Mouse (Mus musculus) heart, embryonic 11.5 days (tissue): ENCODE measurements around the gene Rnasek. TPM values are rescaled to one million over a fixed set of nuclear protein-coding genes. Genes with fewer than 3 reads are reported as not detected.
A peak's percentile ranks its signal among the peaks of the same experiment; 100 is the strongest.

Experiments
- ATAC-seq: fragments of 200-750 bp; cut with Nextera tagmentation; replicated peaks from 2 replicates; pipeline ENCODE4 v1.8.0; 2017; ENCODE audit warnings: moderate library complexity; ENCODE audit not compliant: insufficient number of reproducible peaks, low FRiP score, low TSS enrichment
- H3K27ac ChIP-seq: fragments of 300-500 bp; sonication (generic); 2 replicates; pipeline ENCODE4 v1.5.1; 2014; ENCODE audit warnings: mild to moderate bottlenecking, low read depth, low read length
- H3K27me3 ChIP-seq: fragments of 300-500 bp; sonication (generic); 2 replicates; pipeline ENCODE4 v1.6.1; 2014; ENCODE audit warnings: mild to moderate bottlenecking, low read length, mixed read lengths; ENCODE audit not compliant: control insufficient read depth, insufficient read depth
- H3K36me3 ChIP-seq: fragments of 300-500 bp; sonication (generic); 2 replicates; pipeline ENCODE4 v1.6.1; 2014; ENCODE audit warnings: mild to moderate bottlenecking, low read length, moderate library complexity, mixed read lengths; ENCODE audit not compliant: control insufficient read depth, insufficient read depth
- H3K4me1 ChIP-seq: fragments of 300-500 bp; sonication (generic); 2 replicates; pipeline ENCODE4 v1.6.1; 2014; ENCODE audit warnings: low read length; ENCODE audit not compliant: control insufficient read depth, insufficient read depth
- H3K4me2 ChIP-seq: fragments of 300-500 bp; sonication (generic); 2 replicates; pipeline ENCODE4 v1.6.1; 2014; ENCODE audit warnings: mild to moderate bottlenecking, moderate library complexity
- H3K4me3 ChIP-seq: fragments of 300-500 bp; sonication (generic); 2 replicates; pipeline ENCODE4 v1.5.1; 2014; ENCODE audit warnings: low read depth, low read length
- H3K9ac ChIP-seq: fragments of 300-500 bp; sonication (generic); 2 replicates; pipeline ENCODE4 v1.6.1; 2014; ENCODE audit warnings: mild to moderate bottlenecking, low read depth, low read length, moderate library complexity
- H3K9me3 ChIP-seq: fragments of 300-500 bp; sonication (generic); replicated peaks from 2 replicates; pipeline ENCODE4 v1.6.1; 2016; ENCODE audit warnings: low read length; ENCODE audit not compliant: control insufficient read depth
- WGBS: fragments of 180-500 bp; shearing (Covaris S2); extraction: QIAGEN DNeasy Blood & Tissue Kit; methylation state at CpG from one replicate; pipeline ENCODE4 v1.1.7; 2014; ENCODE audit not compliant: insufficient replicate concordance; 5-methylcytosine and 5-hydroxymethylcytosine counted together
- polyA plus RNA-seq: library from polyadenylated mRNA; unstranded; fragments of >200 nt; fragmentation: Nextera tagmentation; extraction: Ambion mirVana; gene quantifications from 2 replicates; pipeline ENCODE4 v1.2.1, GENCODE M21; 2014

The Rnasek gene
- polyA plus RNA-seq, 1 experiment from 2014 or later = 183 TPM

DNA sequence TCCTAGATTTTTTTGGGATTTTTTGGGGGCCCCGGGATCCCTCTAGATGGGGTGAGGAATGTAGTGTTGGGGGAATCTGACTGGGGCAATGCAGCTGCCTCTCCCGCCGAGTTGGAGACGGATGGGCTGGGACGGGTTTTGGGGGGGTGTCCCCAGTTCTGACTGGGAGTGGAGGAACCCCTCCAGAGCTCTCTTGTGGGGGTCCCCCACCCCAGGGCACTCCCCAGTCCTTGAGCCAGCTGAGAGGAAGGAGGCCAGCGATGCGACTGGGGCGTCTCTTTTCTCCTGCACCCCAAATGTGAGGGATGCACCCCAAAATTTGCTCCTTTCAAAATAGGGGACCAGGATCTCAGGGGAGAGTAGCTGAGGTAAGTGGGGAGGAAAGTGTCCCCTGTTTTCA is 6.6 kb downstream of the Rnasek start:
- H3K27me3 ChIP-seq = peaks cover 25% of the 10 kb centered on the region
- H3K4me3 ChIP-seq = peak overlapping the region; percentile 49
- no peaks in the 10 kb centered on the region for H3K9me3 ChIP-seq
- peak overlapping the region; percentile 76 for H3K9ac ChIP-seq
- H3K27ac ChIP-seq = no peak overlapping the region
- ATAC-seq = no peak
- WGBS = 37% methylated on average over 8 of the region's 8 CpGs
- H3K4me2 ChIP-seq = peak overlapping the region; percentile 76
- peaks cover 37% of the 10 kb centered on the region for H3K4me1 ChIP-seq
- H3K36me3 ChIP-seq = 0 out of 2 replicates have a peak, but pooled peaks cover 2% of the 10 kb centered on the region

DNA sequence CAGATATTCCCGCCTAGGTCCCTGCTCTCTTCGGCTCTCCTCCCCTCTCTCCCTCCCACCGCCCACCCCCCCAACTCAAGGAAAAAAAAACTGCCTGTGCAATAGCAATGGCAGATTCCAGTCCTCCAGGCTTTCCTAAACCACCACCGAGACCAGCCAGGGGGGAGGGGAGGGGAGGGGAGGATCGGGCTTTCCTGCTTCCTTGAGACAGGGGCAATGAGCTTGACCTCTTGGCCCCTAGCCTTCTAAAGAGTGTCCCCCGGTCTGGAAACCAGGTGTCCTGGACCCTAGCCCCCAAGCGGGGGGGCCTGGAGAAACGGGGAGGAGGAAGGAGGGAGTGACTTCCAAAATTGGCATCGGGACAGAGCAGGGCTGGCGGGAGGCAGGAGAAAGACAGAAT is 7.1 kb downstream of the Rnasek start:
- 0 out of 2 replicates have a peak overlapping the region, but pooled peaks have one; percentile 15 for H3K27ac ChIP-seq
- peaks cover 30% of the 10 kb centered on the region for H3K27me3 ChIP-seq
- WGBS = 5% methylated on average over 9 of the region's 10 CpGs
- peak overlapping the region; percentile 49 for H3K4me3 ChIP-seq
- no peaks in the 10 kb centered on the region for H3K9me3 ChIP-seq
- peak overlapping the region; percentile 76 for H3K9ac ChIP-seq
- no peak for ATAC-seq
- H3K36me3 ChIP-seq = 0 out of 2 replicates have a peak, but pooled peaks cover 2% of the 10 kb centered on the region
- H3K4me1 ChIP-seq = peaks cover 42% of the 10 kb centered on the region
- peak overlapping the region; percentile 76 for H3K4me2 ChIP-seq

DNA sequence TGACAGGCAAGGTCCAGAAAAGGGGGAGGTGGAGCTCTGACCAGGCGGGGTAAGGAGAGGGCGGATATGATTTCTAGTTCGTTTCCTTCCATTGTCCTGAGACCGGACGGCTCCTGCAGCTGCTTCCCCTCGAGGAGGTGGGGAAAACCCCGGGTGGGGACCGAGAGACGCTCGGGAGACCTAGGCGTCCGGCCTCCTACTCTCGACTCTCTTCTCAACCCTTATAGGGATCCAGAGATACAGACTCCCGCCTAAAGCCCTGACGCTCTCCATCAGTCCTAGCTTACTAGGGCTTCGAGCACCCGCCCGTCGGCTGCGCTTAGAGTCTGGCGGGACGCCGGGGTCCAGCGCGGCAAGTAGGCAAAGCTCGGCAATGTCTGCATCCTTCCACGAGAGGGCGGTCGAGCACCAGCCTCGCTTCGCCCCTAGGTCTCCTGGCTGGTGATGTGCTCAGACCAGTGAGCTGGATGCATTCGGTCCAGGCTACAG is 9.4 kb downstream of the Rnasek start:
- Histone ChIP-seq H3K4me3 (peak overlapping the region; percentile 48), H3K27me3 (peaks cover 51% of the 10 kb centered on the region), H3K9ac (peak overlapping the region; percentile 75; the same call in 1 of the 2 replicates), H3K27ac (peak overlapping the region; percentile 93), H3K4me2 (peak overlapping the region; percentile 68), H3K9me3 (no peaks in the 10 kb centered on the region), H3K4me1 (peaks cover 44% of the 10 kb centered on the region), H3K36me3 (0 out of 2 replicates have a peak, but pooled peaks cover 2% of the 10 kb centered on the region)
- peak; percentile 47 for ATAC-seq
- WGBS = 1% methylated on average over 32 of the region's 32 CpGs

DNA sequence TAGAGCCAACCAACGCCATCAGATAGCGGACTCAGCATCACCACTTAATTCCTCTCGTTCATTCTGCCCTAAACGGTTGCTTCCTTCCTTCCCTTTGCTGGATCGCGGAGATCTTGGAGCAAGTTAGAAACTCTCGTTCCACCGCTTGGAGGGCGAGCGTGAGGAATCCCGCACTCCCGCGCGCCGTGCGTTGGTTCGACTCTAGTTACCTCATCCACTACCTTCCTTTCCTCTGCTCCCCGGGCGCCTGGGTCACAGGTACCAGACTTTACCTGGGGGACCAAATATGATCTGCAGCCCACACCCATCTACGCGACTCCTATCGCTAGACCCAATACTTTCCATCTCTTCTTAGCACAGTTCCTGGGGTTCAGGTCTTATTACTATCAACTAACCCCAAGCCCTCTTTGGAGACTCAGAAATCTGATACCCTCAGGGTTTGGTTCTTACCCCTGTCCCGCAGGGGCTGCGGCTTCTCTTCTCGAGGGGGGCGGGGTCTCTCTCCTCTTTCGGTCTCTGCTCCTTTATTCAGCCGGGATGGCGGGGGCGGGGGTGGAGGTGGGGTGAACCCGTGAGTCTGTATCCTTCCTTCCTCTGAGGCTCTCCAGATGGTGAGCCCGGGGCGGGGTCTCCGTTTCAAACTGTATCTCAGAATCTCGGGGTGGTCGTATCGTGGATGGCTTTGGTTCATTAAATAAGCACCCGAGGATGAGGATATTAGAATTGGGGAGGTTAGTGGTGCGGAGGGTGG is 10.2 kb downstream of the Rnasek start, which contains the start of gene Bcl6b:
Gene Bcl6b (minus strand): TSS at position 539 of the 751 bp plus-strand sequence.
- Histone ChIP-seq H3K4me2 (peak within 1 kb of the TSS; percentile 68), H3K9me3 (no peaks in the 10 kb centered on the region), H3K4me1 (peaks cover 44% of the 10 kb centered on the region), H3K4me3 (peak within 1 kb of the TSS; percentile 48), H3K27me3 (peaks cover 55% of the 10 kb centered on the region), H3K9ac (peak within 1 kb of the TSS; percentile 75), H3K27ac (peak within 1 kb of the TSS; percentile 93), H3K36me3 (no peaks in the 10 kb centered on the region)
- WGBS = 4% methylated on average over 39 of the region's 39 CpGs
- ATAC-seq = no peak

DNA sequence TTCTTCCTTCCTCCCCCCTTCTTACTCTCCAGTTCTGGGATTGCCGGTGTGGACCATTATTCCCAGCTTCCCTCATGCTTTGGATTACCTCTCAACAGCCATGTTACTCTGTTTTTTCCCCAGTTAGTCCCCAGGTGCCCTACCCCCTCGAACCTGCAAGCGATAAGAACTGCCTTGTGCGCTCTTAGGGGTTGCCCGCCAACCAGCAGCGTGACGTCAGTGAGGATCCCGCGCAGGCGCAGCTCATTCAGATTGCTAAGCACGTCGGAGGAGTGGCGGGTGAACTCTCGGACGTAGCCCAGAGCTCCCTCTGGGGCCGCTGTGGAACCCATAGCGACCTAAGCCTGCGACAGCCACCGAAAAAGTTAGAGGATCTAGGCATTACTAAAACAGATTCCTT is 10.8 kb downstream of the Rnasek start:
- H3K27ac ChIP-seq = peak overlapping the region; percentile 93
- no peaks in the 10 kb centered on the region for H3K9me3 ChIP-seq
- ATAC-seq = peak; percentile 74
- H3K4me3 ChIP-seq = peak overlapping the region; percentile 48
- H3K27me3 ChIP-seq = peaks cover 55% of the 10 kb centered on the region
- no peaks in the 10 kb centered on the region for H3K36me3 ChIP-seq
- 0% methylated on average over 19 of the region's 19 CpGs for WGBS
- peaks cover 44% of the 10 kb centered on the region for H3K4me1 ChIP-seq
- peak overlapping the region; percentile 75 for H3K9ac ChIP-seq
- peak overlapping the region; percentile 68 for H3K4me2 ChIP-seq

DNA sequence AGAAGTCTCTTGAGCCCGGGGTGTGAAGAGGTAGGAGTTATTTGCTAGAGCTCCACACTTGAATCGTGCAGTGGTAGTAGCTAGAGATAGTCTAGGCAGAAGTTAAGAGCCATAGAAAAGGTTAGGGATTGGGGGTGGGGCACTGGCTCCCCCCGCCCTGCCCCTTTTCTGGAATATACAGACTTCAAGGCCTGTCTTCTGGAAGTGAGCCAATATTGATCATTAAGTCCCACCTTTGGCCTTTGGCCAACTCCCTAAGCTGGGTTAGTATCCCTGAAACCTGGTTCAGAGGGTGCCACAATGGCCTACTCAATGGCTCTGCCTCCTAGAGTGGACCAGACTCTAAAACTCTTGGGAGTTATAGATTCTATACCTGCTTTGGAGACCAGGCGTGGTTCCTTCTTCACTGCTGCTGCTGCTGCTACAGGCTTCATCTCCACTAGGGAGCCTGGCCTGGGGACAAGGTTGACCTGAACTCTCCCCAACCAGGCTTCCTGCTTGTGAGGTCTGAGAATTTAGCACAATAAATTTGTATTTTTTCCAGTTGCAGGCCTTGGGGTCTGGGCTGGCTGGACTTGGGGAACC is 11.9 kb downstream of the Rnasek start:
- WGBS = 71% methylated on average over 4 of the region's 4 CpGs
- peaks cover 43% of the 10 kb centered on the region for H3K4me1 ChIP-seq
- H3K27me3 ChIP-seq = peaks cover 55% of the 10 kb centered on the region

DNA sequence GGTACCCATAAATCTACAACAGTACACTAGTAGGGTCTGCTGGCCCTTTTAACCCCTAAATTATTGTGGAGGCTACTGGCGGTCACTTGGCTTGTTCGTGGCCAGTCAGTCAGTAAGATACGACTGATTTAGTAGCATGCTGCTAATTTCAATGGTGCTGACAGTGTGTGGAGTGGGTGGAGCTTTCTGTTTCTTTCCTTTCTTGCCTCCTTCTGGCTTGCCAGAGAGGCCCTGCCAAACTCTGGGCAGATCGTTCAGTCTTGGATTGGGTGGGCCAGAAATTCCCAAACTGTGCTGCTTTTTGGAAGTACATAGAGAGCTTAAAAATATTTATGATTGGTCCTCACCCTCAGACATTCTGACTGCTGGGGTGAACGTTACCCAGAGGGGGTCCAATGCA is 12.5 kb downstream of the Rnasek start:
- 26% methylated on average over 5 of the region's 5 CpGs for WGBS
- no peak for ATAC-seq
- H3K9ac ChIP-seq = peak overlapping the region; percentile 34
- peak overlapping the region; percentile 68 for H3K4me2 ChIP-seq
- no peaks in the 10 kb centered on the region for H3K9me3 ChIP-seq
- H3K27ac ChIP-seq = 0 out of 2 replicates have a peak overlapping the region, but pooled peaks have one; percentile 18
- no peaks in the 10 kb centered on the region for H3K36me3 ChIP-seq
- H3K4me3 ChIP-seq = peak overlapping the region; percentile 48
- H3K4me1 ChIP-seq = peaks cover 43% of the 10 kb centered on the region
- peaks cover 55% of the 10 kb centered on the region for H3K27me3 ChIP-seq

More for the DNA sequence above, 11.9 kb downstream of the Rnasek start:
- Histone ChIP-seq H3K36me3 (no peaks in the 10 kb centered on the region), H3K9me3 (no peaks in the 10 kb centered on the region), H3K27ac (0 out of 2 replicates have a peak overlapping the region, but pooled peaks have one; percentile 18), H3K9ac (peak overlapping the region; percentile 75; the same call in 1 of the 2 replicates), H3K4me2 (peak overlapping the region; percentile 68), H3K4me3 (peak overlapping the region; percentile 48)
- no peak for ATAC-seq

DNA sequence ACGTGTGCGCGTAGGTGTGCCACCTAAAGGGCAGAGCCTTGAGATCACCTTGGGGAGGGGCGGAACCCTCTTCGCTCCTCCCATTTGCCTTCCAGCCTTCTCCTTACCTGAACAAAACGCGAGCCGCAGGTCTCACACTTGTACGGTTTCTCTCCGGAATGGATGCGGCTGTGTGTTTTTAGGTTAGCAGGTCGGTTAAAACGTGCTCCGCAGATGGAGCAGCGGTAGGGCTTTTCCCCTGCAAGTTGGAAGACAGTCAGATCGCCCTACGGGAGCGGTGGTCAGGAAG is 13.1 kb downstream of the Rnasek start:
- Histone ChIP-seq H3K27ac (no peak overlapping the region), H3K4me1 (peaks cover 48% of the 10 kb centered on the region), H3K9me3 (no peaks in the 10 kb centered on the region), H3K4me3 (peak overlapping the region; percentile 48), H3K36me3 (no peaks in the 10 kb centered on the region), H3K27me3 (peaks cover 55% of the 10 kb centered on the region), H3K9ac (peak overlapping the region; percentile 34), H3K4me2 (peak overlapping the region; percentile 68)
- WGBS = 10% methylated on average over 18 of the region's 18 CpGs
- no peak for ATAC-seq
